Mouse (Mus musculus): ENCODE measurements around the gene Spaca3.

Spaca3 gene

DNA sequence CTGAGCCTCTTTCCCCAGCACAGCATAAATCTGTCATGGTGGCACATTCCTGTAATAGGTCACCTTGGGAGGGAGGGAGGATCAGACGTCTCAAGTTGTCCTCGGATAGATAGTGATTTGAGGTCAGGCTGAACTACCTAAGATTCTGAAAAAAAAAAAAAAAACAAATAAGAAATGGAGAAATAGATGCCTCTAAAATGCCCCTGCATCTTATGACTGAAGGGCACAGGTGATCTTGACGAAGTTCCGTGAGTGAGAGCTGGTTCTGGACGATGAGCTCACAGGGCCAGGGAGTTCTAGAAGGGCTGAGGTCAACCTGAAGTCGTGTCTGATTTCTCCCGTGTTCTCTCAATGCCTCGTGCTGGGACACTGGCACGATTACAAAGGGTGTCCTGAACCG lies at the start of gene Spaca3:
Gene Spaca3 (plus strand): TSS at position 301 of the 400 bp plus-strand sequence.
- no peak for DNase-seq (ENCODE audit: low spot score)

DNA sequence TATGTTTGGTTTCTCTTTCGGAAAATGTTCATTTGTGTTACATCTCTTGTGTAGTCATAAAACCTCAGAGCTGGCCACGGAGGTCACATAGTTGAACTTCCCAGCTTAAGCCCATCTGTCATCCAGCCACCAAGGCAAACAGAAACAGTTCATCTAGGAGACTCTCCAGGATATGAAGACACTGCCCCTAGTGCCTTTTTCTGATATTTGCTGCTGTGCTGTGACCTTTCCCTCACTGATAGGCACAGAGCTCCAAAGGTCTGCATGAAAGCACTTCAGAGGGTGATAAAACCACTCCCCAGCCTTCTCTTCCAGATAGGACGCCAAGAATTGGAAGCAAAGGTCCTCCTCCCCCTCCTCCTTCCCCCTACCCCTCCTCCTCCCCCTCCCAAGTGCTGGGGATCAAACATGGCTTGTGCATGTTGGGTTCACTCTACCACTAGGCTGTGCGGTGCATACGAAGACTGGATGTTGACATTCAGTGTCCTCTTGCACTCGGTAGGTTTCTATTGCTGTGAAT lies 49.6 kb upstream of the Spaca3 start:
- peak; percentile 52 for DNase-seq (ENCODE audit: low spot score)

DNA sequence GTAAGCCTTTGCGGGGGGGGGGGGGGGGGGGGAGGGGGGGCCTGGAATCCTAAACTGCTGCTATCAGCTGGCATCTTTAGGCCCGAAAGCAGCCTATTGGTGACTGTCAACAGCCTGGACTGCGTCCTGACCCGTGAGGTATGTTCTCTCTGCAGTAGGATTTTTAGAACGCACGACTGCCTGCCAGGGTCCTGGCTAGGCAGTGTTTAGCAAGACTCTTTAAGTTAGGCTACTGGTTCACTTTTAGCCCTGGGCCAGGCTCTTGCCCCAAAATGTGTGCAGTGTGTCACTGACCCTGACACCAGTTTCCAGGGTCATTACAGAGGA lies 48.5 kb upstream of the Spaca3 start:
- no peak for DNase-seq (ENCODE audit: low spot score)

DNA sequence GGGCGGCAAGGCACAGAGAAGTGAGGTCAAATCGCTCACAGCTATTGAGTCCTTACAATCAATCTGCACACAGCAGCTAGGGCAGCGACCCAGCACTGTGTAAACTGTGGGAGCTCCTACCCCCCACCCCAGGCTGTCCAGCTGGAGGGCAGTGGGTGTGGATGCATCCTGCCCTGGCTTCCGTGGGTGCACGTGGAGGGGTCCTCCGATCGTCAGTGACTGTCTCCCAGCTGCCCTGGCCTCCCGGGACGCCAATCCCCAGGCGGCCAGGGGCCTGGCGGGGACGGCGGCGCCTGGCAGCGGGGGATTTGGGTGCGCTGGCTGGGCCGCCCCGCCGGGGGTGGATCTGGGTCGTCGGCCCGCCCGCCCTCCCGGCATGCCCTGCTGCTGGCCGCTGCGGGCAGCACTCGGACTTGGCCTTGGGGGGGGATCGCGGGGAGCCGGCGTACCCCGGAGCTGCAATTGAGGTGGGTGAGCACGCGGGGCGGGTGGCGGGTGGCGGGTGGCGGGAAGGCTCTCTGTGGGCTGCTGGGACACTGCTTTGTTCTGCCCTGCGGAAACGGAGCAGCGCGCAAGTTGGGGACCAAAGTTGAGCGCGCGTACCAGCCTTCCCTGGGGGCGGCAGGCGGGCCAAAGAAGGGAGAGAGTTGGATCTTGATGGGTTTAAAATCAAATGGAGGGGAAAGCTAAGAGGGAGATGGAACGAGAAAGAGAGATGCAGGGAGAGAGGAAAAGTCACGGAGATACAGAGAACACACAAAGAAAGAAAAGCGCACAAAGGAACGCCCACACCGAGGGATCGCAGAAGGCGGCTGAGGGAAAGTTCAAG lies 48.0 kb upstream of the Spaca3 start, which contains the start of gene Tmem98:
Gene Tmem98 (plus strand): TSS at position 183 of the 829 bp plus-strand sequence.
- DNase-seq (ENCODE audit: low spot score): peak; percentile 70

DNA sequence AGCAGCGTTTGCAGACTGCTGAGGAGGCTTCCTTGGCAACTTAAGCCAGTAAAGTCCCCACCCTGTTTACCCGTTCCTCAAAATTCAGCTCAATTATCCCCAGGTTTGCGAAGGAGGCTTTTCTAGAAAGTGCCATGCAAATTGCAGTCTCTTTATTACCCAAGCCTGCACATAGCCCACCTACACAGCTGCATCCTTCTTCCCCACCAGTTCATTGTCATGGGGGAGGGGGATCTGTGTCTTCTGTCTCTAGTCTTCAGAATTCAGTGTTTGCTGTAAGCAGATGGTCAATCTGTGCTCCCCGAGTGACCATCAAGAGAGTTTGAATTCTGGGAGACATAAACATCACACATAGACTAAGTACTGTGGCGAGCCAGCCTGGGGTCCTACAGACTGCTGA lies 47.0 kb upstream of the Spaca3 start:
- DNase-seq (ENCODE audit: low spot score): no peak

DNA sequence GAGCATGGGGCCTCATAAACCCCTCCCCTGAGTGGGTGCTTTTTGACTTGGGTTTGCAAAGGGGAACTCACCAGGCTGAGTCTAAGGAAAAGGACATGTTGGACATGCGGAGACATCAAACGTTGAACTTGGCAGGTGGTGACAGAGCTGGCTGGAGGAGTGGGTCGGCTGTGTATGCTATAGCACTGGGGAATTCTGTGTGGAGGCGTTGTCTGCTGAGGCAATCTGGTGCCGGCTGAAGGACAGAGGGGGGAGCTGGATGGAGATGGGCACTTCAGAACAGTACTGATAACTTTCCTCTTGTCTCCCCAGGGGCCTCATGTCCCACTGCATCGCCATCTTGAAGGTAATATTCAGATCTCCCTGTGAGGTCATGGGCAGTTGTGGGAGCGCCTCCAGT lies 42.8 kb upstream of the Spaca3 start:
- DNase-seq (ENCODE audit: low spot score): no peak

DNA sequence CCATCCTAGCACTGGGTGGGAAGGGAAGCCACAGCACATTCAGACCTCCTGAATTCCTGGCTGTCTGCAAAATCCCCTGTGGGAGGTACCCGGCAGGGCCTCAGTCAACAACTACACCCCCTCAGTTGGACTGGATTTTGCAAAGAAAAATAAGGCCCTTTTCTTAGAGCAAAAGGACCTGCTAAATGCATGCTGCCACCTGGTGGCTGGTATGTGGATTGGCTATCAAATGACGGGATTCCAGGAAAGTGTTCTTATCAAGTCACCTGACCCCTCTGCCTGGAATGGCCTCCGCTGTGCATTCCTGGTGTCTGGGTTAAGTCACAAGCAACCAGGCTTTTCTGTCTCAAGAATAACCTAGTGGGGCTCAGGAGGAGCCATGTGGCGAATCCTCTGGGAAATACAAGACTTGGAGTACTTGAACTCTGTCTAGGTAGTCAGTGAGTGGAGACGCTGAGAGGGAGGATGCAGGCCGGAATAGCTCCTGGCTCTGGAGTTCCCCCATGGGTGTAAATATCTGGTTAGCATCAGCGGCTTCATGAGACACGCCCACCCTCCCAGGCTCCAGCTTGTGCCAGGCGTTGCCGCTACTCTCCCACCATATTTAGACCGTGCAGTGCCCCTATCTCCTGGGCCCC lies 40.0 kb upstream of the Spaca3 start:
- peak; percentile 89 for DNase-seq (ENCODE audit: low spot score)

DNA sequence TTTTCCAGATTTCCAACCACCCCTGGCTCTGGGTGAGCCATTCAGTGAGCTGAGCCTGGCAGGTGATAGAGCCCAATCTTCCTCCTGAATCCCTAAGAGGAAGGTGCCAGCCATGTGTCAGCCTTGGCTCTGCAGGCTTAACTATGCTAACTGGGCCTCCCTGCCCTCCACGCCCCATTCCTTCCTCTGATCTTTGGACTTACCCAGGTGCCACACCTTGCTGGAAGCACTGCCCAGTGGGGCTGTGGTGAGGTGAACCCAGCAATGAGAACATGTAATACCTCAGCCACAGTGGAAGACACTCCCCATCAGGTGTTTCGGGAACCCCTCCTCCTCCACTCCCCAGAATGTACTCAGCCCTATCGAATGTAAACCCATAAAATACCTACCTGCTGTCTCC lies 38.1 kb upstream of the Spaca3 start:
- no peak for DNase-seq (ENCODE audit: low spot score)

DNA sequence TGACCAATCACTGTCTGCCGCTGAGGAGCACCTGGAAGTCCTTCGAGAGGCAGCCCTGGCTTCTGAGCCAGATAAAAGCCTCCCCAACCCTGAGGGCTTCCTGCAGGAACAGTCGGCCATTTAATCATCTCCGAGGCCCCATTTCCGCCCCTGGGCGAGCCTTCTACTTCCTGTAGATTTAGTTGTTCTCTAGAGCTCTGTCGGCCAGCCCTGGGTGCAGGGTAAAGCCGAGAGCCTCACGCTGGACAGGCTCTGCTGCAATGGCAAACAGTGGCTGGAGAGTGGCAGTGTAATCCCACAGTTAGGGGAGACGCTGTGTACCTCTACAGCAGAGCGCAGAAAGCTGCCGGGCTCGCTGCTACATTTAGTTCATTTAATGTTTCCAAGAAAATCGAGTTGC lies 36.9 kb upstream of the Spaca3 start:
- peak; percentile 27 for DNase-seq (ENCODE audit: low spot score)

DNA sequence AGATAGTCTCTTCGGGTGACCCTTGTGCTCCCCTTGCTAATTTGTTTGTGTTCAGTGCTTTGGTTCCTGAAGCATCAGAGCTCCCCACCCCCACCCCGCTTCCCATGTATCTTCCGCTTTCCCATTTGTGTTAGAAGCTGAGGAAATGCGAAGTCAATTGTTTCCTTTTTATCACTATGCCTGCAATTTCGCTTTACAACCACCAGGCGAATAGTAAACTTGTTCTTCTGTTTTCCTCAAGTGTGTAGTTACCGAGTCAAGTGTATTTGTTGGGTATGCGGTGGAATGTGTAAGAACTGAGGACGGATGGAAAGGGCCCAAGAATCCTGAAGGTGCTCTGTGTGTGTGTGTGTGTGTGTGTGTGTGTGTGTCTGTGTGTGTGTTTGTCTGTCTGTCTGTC lies 36.4 kb upstream of the Spaca3 start:
- DNase-seq (ENCODE audit: low spot score): no peak

DNA sequence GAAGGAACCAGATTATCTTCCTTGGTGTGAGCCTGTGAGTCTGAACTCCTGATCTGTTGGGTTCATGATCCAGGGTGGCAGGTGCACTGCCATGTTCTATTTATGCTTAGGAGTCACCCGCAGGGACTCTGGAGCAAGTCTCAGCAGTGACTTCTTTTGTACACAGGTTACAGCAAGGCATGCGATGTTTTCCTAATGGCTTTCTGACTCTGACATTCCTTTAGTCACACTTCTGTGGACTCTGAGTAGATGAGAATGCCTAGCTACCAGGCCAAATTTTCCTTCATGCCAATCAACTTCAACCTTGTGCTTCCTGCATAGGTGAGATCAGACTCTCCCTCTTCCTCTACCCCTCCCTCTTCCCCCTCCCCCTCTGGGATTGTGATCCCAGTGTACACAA lies 22.8 kb upstream of the Spaca3 start:
- no peak for DNase-seq (ENCODE audit: low spot score)

DNA sequence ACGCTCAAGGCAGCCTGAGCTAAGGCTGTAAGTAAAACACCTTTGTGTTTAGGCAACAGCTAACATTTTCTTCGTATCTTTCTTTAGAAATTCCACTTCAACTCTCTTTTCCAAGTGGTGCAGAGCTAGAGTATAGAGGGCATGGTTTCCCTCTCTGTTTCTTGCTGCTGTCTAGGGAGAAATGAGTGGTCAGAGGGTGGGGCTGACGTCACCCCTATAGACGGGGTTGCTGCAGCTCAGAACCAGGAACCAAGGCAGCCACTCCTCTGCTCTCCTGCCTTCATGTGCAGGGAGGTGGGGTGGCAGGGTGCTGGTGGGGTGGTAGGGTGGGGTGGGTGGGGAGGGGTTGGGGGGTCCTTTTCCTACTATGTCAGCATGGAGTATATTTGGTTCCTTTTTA lies 22.3 kb upstream of the Spaca3 start:
- DNase-seq (ENCODE audit: low spot score): no peak

DNA sequence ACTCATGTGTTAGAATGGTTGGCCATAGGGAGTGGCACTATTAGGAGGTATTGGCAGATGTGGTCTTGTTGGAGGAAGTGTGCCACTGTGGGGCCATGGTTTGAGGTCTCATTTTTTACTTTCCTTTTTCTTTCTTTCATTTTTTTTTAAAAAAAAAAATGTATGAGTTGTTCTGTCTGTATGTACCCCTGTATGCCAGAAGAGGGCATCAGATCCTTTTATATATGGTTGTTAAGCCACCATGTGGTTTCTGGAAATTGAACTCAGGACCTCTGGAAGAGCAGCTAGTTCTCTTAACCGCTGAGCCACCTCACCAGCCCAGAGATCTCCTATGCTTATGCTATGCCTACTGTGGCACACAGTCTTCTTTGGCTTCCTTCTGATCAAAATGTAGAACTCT lies 19.4 kb upstream of the Spaca3 start:
- no peak for DNase-seq (ENCODE audit: low spot score)

DNA sequence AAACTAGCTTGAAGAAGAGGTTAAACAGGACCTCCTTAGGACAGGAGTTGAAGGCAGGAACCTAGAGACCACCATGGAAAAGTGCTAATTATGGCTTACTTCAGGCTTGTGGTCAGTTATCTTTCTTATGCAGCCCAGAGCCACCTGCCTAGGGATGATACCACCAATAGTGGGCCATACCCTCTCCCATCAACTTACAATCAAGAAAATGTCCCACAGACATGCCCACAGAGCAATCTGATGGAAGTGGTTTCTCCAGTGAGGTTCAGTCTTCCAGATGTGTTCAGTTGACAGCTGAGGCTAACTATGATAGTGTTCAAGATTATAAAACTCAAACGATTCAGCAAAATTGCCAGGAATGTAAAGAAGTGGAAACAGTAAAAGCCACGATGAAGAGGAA lies 14.7 kb upstream of the Spaca3 start:
- DNase-seq (ENCODE audit: low spot score): no peak

DNA sequence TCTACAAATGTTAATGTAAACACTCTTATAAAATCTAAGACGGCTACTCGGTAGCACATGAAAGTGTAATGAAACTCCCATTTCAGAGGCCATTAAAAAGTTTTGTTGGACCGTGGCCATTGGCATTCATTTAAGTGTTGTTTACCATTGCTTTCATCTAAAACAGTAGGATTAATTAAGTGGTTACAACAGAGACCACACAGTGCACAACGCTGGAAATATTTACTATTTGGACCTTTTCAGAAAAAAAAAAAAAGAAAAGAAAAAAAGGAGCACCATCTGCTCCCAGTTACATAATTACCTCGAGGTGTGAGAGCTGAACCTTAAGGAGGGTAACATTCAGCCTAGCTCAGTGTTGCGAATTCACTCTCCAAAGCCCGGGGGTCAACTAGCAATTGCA lies 12.7 kb upstream of the Spaca3 start:
- no peak for DNase-seq (ENCODE audit: low spot score)

DNA sequence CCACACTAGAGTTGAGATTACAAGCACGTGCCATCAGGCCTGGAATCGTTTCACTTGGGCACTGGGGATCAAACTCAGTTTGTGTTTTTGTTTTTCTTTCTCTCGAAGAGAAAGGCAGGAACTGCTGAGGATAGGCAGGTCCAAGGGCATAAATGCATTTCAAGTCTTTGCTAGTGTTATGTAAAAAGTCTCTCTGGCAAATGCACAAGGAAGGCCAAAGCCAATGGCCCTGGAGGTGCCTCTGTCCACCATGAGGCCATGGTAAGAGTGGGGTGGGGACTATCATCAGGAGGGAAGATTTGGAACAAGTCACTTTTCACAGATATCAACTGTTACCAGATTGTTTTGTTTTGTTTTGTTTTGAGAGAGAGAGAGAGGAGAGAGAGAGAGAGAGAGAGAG lies 12.1 kb upstream of the Spaca3 start:
- DNase-seq (ENCODE audit: low spot score): no peak

DNA sequence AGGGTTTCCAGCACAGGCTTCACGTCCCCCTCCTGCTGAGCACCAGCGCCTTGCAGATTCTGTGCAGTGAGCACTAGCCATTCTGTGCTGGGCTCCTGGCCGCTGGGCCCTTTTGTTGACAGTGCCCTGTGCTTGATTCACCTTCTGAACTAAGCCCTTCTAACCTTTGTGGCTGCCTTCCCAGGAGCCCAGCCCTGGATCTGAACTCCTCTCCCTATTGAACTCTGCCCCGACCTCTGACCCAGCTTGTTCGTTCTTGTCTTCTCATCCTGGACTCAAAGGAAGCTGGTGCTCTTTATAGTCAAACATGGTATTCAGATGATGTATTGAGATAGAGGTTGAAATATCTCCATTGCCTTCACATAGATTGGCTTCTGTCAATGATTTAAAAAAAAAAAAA lies 10.0 kb upstream of the Spaca3 start:
- peak; percentile 12 for DNase-seq (ENCODE audit: low spot score)

DNA sequence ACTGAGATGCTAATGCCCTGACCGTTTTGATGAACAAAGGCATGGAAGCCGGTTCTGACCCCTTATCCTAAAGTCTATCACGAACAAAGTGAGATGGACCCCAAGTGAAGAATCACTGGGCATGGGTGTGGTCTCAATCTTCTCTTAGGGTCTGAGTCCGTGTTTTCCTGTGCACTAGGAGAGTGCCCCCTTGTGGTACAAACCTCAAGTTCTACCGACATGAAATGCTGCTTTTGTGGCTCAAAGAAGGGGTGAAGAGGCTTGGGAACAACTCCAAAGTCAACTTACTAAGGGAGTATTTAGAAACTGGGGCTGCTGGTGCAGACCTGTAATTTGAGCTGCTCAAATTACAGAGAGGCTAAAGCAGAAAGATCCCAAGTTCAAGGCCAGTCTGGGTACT lies 6.3 kb upstream of the Spaca3 start:
- no peak for DNase-seq (ENCODE audit: low spot score)

DNA sequence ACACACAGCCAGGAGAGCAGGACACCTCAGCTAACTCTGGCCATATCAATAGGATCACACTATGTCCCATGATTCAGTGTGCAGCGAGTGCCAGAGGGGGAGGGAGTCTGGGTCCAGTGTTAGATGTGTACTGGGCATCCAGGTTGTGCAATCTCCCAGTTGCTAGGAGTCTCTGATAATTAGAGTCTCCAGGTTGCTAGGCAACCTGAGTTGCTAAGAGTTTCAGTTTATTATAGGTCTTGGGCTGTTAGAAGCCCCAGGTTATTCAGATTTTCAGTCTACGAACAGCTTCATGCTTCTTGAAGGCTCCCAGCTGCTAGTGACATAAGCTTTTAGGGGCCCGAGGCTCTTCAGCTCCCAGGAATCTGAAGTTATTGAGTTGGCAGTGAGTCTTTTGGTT lies 5.2 kb upstream of the Spaca3 start:
- DNase-seq (ENCODE audit: low spot score): no peak

DNA sequence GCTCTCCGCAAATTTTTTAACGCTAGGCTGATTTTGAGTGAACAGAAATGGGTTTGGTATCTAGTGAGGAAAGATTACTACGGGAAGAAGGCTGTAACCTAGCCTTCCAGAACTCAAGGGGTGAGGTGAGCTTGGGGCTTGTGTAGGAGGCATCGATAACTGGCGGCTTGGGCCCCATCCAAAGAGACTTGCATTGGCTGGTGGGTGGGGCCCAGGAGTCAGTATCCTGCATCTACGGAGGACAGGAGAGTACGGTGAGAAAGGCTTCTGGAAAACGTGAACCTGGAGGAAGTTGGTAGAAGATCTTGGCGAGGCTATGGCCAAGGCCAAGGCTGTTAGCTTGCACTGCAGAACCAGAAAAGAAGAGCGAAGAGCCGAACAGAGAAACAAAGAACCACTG lies 3.7 kb upstream of the Spaca3 start:
- DNase-seq (ENCODE audit: low spot score): no peak

DNA sequence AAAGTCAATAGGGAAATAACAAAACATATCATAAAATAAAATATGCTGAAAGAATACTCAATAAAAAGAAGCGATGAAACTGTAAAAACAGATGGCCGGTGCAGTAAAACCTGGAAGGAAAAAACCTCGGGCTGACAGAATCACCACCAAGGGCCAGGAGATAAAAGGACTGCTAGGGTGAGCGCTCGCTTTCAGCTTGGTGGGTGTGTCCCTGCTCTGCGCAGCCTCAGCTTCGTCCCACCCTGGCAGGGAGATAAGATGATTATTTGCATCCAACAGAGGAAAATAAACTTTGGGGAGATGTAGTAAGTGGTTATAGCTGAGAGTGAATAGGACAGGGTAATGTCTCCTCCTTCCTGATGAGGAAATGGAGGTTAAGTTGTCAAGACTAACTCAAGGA lies 3.3 kb upstream of the Spaca3 start:
- no peak for DNase-seq (ENCODE audit: low spot score)

DNA sequence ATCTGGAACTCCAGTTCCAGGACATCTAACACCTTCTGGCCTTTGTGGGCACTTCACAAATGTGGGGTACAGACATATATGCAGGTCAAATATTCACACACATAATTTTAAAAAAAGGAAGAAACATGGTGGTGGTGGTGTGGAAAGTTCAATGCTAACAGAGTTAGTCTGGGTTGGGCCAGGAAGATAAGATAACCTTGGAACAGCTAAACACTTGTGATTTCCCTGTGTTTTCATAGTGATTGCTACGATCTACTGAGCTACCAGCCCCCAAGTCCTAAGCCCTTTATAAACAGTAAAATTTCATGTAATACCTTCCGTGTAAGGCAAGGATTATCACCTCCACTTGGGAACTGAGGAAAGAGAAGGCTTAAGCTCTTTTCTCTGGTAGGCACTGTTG lies 1.3 kb upstream of the Spaca3 start:
- DNase-seq (ENCODE audit: low spot score): no peak

DNA sequence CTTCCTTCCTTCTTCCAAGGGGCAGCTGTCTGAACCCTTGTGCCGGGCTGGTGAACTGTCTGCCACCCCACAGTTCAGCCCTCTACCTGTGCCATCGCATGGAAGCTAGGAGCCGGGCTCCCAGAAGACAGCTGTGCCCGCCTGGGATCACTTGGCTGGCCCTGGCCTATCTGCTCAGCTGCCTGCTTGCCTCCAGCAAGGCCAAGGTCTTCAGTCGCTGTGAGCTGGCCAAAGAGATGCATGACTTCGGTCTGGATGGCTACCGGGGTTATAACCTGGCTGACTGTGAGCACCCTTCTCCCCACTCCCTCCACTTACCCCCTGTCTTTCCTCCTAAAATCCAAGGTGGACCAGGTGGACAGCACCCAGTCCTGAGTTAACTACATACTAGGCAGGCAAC lies 4.8 kb downstream of the Spaca3 start:
- DNase-seq (ENCODE audit: low spot score): no peak

DNA sequence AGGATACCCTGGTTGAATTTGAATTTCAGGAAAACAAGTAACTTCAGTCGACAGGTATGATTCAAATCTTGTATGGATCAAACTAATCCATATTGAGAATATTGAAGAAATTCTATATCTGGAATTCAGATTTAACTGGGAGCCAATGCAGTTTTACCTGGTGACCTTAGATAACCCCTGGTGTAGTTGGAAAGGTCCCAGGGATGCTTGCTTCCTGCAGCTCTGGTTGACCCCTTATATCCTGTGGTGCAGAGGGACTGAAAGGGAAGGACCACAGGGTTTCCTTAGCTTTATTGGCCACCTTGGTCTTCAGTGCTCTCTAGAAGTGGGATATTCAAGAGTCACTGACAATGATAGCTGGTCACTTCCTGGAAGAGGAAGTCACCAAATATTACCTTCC lies 9.9 kb downstream of the Spaca3 start:
- no peak for DNase-seq (ENCODE audit: low spot score)

Measured in yolk sac, embryonic 10.5 days (tissue).